Mouse (Mus musculus) gastrocnemius, postnatal 25 days (tissue): ENCODE data around the gene Exosc7. TPM values are rescaled to one million over a fixed set of nuclear protein-coding genes. Genes with fewer than 3 reads are reported as not detected.

Source experiments
- total RNA-seq, 2 experiments: library from RNA; stranded (reverse); gene quantifications; 1 replicate in 1 of 2; 2 replicates in 1 of 2; pipeline ENCODE4 v1.2.3; 2021

Exosc7 gene
- total RNA-seq, 2 experiments from 2014 or later, result 17.3 to 19.6 TPM

Other genes starting within 250 kb of the Exosc7 start
- 10 to 100 TPM; 31.3 to 34.4 TPM for gene Zfp445, start 247.2 kb upstream of the Exosc7 start, total RNA-seq
- gene Zkscan7, start 227.5 kb upstream of the Exosc7 start, total RNA-seq, result 1 to 10 TPM; 4.2 to 4.4 TPM
- 1 to 10 TPM; 1.4 to 1.8 TPM for gene Zfp105, start 190.1 kb upstream of the Exosc7 start, total RNA-seq
- gene 1110059G10Rik, start 162.2 kb upstream of the Exosc7 start, total RNA-seq, result 1 to 10 TPM; 7.3 to 9.2 TPM
- under 1 TPM; 0.51 to 0.67 TPM for gene Kif15, start 162.2 kb upstream of the Exosc7 start, total RNA-seq
- gene Tmem42, start 91.9 kb upstream of the Exosc7 start, total RNA-seq, result 1 to 10 TPM; 9.0 to 9.2 TPM
- gene Tgm4, start 78.5 kb upstream of the Exosc7 start, total RNA-seq, result under 1 TPM in 1 of 2 experiments, not detected in 1; 0.35 TPM
- gene Zdhhc3, start within 50 bp of the Exosc7 start, total RNA-seq, result 10 to 100 TPM; 48.5 to 49.5 TPM
- 10 to 100 TPM; 44.1 to 65.2 TPM for gene Clec3b, start 37.7 kb downstream of the Exosc7 start, total RNA-seq
- not detected for gene Cdcp1, start 102.8 kb downstream of the Exosc7 start, total RNA-seq
- gene Tmem158, start 147.5 kb downstream of the Exosc7 start, total RNA-seq, result 1 to 10 TPM in 1 of 2 experiments, under 1 TPM in 1; 1.00 to 3.1 TPM